Mouse (Mus musculus) forebrain, embryonic 12.5 days (tissue): Measurements from ENCODE around the gene Plpp3. TPM values are rescaled to one million over a fixed set of nuclear protein-coding genes. Genes with fewer than 3 reads are reported as not detected.

ENCODE experiments used
- ATAC-seq: fragments of 200-750 bp; cut with Nextera tagmentation; 2 replicates; pipeline ENCODE4 v1.8.0; 2017; ENCODE audit warnings: moderate TSS enrichment; ENCODE audit not compliant: low FRiP score
- H3K27ac ChIP-seq: fragments of 300-500 bp; sonication (generic); 2 replicates; pipeline ENCODE4 v1.5.1; 2016; ENCODE audit warnings: mild to moderate bottlenecking
- H3K27me3 ChIP-seq: fragments of 300-500 bp; sonication (generic); 2 replicates; pipeline ENCODE4 v1.6.1; 2016; ENCODE audit warnings: mild to moderate bottlenecking
- H3K36me3 ChIP-seq: fragments of 300-500 bp; sonication (generic); replicated peaks from 2 replicates; pipeline ENCODE4 v1.6.1; 2016; ENCODE audit warnings: mild to moderate bottlenecking
- H3K4me1 ChIP-seq: fragments of 300-500 bp; sonication (generic); 2 replicates; pipeline ENCODE4 v1.6.1; 2016
- H3K4me2 ChIP-seq: fragments of 300-500 bp; sonication (generic); 2 replicates; pipeline ENCODE4 v1.6.1; 2016; ENCODE audit warnings: mild to moderate bottlenecking, moderate library complexity
- H3K4me3 ChIP-seq: fragments of 300-500 bp; sonication (generic); replicated peaks from 2 replicates; pipeline ENCODE4 v1.5.1; 2016; ENCODE audit warnings: mild to moderate bottlenecking
- H3K9ac ChIP-seq: fragments of 300-500 bp; sonication (generic); 2 replicates; pipeline ENCODE4 v1.6.1; 2016; ENCODE audit warnings: mild to moderate bottlenecking
- H3K9me3 ChIP-seq: fragments of 300-500 bp; sonication (generic); 2 replicates; pipeline ENCODE4 v1.6.1; 2016
- WGBS: fragments of 180-500 bp; shearing (Covaris S2); methylation state at CpG from one replicate; pipeline ENCODE4 v1.1.7; 2016; 5-methylcytosine and 5-hydroxymethylcytosine counted together
- polyA plus RNA-seq: library from polyadenylated mRNA; unstranded; fragments of >200 nt; fragmentation: Nextera tagmentation; extraction: Ambion mirVana; gene quantifications from 2 replicates; pipeline ENCODE4 v1.2.1, GENCODE M21; 2016

Plpp3 gene
- polyA plus RNA-seq, 1 experiment from 2014 or later: 84.9 TPM

DNA sequence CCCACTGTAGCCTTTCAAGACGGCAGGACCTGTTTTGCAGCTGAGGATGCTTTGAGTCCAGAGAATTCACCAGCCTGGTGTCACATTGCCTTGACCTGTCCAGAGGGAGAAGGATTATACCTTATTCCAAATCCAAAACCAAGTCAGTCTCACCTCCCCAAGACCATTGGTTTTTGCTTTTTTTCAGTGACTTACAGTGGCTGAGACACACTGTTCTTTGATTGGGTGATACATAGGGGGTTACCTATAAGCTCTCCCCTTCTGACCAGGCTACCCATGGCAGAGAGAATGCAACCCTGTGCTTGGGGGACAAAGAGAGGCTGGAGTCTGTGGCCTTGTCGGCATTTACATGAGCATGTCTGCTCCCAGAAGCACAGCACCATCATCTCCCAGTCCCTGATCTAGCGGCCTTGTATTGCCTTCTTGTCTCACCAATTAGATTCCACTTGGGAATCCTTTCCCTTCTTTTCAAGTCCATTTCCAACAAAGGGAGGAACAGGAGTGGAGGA is 24.6 kb downstream of the Plpp3 start:
- Histone ChIP-seq H3K4me2 (peak overlapping the region; percentile 37), H3K4me3 (no peak overlapping the region)
- 9% methylated on average over 3 of the region's 3 CpGs for WGBS

DNA sequence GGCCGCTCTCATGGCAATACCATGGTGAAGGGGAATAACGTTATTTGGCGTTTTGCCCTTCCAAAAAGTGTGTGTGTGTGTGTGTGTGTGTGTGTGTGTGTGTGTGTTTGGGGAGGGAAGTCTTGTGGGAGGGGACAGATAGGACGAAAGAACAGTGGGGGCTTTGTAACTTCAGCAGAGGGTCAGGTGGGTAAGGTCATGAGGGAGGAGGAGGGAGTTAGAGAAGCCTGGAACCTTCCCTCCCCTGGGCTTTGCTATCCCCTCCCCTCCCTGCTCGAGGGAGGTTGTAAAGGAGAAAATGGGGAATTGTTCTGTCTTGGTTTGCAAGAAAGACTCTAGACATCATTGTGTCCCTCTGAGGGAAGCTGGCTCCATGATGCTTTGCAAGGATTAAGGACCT is 25.1 kb downstream of the Plpp3 start:
- peak overlapping the region; percentile 98 for H3K27ac ChIP-seq
- H3K36me3 ChIP-seq: peaks cover 9% of the 10 kb centered on the region
- H3K27me3 ChIP-seq: no peaks in the 10 kb centered on the region
- no peak overlapping the region for H3K4me3 ChIP-seq
- WGBS: 19% methylated on average over 5 of the region's 5 CpGs
- peaks cover 77% of the 10 kb centered on the region for H3K4me1 ChIP-seq
- H3K4me2 ChIP-seq: no peak overlapping the region
- no peak for ATAC-seq
- no peaks in the 10 kb centered on the region for H3K9me3 ChIP-seq
- no peak overlapping the region for H3K9ac ChIP-seq

More for the DNA sequence above, 24.6 kb downstream of the Plpp3 start:
- Histone ChIP-seq H3K4me1 (peaks cover 78% of the 10 kb centered on the region), H3K27ac (peak overlapping the region; percentile 98), H3K36me3 (peaks cover 10% of the 10 kb centered on the region), H3K27me3 (no peaks in the 10 kb centered on the region), H3K9me3 (no peaks in the 10 kb centered on the region), H3K9ac (peak overlapping the region; percentile 8; the same call in 1 of the 2 replicates)
- ATAC-seq: peak; percentile 21

DNA sequence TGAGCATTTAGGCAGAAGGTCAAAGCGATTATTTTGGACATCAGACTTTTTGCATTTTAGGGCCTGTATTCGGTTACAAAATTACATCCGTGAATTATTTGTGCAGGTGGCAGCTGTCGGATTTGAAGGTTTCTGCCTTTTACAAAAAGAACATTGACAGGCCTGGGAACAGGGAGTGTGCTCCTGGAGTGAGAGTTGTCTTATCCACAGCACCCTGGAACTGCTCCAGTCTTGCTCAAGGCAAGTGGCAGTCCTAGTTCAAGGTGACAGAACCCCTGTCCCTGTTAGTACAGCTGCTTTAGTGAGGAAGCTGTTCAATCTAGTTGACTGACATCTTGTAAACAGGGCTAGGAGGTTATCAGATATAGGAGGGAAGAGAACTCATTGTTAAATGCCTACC is 27.3 kb downstream of the Plpp3 start:
- Histone ChIP-seq H3K4me3 (no peak overlapping the region), H3K9me3 (no peaks in the 10 kb centered on the region), H3K27me3 (no peaks in the 10 kb centered on the region), H3K9ac (no peak overlapping the region), H3K4me1 (peaks cover 64% of the 10 kb centered on the region), H3K36me3 (peaks cover 9% of the 10 kb centered on the region), H3K27ac (0 out of 2 replicates have a peak overlapping the region, but pooled peaks have one; percentile 53), H3K4me2 (no peak overlapping the region)
- ATAC-seq: no peak
- 77% methylated on average over 4 of the region's 4 CpGs for WGBS

DNA sequence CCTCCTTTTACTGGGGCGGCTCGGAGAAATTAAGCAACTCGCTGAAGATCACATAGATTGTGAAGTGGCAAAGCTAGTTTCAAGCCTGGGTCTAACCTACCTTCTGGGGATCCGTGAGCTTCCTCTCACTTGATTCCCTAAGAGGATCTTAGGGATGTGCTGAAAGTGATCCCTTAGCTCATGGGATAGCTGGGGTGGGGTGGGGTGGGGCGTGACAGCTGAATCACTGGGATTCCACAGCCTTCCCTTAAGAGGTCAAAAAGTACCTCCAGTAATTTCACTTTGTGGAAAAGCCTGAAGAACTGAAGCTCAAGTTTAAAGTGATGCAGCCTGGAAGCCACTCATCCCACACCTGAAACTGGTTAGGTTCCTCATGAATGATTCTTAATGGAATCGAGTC is 27.8 kb downstream of the Plpp3 start:
- 89% methylated on average over 6 of the region's 6 CpGs for WGBS
- Histone ChIP-seq H3K36me3 (peaks cover 9% of the 10 kb centered on the region), H3K27me3 (no peaks in the 10 kb centered on the region), H3K27ac (0 out of 2 replicates have a peak overlapping the region, but pooled peaks have one; percentile 5), H3K4me2 (no peak overlapping the region), H3K9ac (no peak overlapping the region), H3K4me3 (no peak overlapping the region), H3K4me1 (peaks cover 64% of the 10 kb centered on the region), H3K9me3 (no peaks in the 10 kb centered on the region)
- ATAC-seq: no peak

DNA sequence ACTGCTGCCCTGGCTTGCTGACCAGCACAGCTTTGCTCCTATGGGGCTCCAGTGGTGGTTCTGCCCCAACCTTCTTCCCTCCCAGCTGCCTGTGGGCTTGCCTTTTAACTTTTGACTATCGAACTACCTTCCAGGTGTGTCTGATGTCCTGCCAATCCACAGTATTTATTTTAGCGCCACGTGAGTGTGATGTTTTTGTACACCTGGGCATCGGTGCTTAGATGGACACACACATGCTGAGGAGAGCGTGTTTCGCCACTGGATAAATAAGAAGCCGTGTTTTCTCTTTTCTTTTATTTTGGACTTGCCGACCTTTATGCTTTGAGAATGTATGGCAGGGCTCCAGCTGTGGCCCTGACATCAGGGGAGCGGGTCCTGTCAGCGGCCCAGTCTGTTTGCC is 29.5 kb downstream of the Plpp3 start:
- ATAC-seq: no peak
- Histone ChIP-seq H3K4me2 (no peak overlapping the region), H3K4me3 (no peak overlapping the region), H3K9ac (no peak overlapping the region), H3K4me1 (peaks cover 64% of the 10 kb centered on the region), H3K27ac (no peak overlapping the region), H3K36me3 (peaks cover 9% of the 10 kb centered on the region), H3K9me3 (no peaks in the 10 kb centered on the region), H3K27me3 (no peaks in the 10 kb centered on the region)
- WGBS: 89% methylated on average over 10 of the region's 10 CpGs

DNA sequence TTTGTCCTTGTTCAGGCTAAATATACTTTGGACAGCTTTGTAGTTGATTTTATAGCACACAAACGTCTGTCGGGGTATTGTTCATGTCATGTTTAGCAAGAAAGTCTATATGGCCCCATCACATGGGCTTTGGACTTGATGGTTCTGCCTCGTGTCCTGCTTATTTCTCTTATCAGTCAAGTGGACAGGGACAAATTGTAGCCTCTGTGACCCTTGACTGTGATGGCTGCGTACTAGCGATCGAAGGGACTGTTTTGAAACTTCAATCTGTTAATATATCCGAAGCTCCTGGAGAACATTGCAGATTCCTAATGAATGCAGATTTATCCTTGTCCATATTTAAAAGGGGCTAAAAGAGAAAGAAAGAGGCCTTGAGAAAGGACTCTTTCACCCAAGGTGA is 30.7 kb downstream of the Plpp3 start:
- ATAC-seq: no peak
- Histone ChIP-seq H3K36me3 (peaks cover 9% of the 10 kb centered on the region), H3K27me3 (no peaks in the 10 kb centered on the region), H3K9ac (no peak overlapping the region), H3K9me3 (no peaks in the 10 kb centered on the region), H3K27ac (no peak overlapping the region), H3K4me3 (no peak overlapping the region), H3K4me2 (no peak overlapping the region), H3K4me1 (peaks cover 63% of the 10 kb centered on the region)
- WGBS: 88% methylated on average over 7 of the region's 7 CpGs

DNA sequence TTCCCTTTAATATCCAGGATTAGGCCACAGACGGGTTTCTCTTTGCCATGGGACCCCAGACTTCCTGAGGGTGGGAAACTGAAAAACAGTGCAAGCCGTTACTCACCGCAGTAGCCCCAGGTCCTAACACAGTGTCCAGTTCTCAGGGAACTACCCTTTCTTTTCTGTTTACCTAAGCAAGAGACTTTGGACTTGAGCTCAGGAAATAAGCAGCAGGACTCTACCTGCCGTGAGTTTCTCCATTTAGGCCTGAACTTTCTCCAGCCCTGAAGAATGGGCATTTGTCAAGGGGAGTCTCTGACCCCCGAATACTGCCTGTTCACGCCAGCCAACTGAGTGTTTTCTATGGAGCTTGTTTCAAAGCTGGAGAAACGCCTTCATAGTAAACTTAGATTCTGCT is 31.7 kb downstream of the Plpp3 start:
- Histone ChIP-seq H3K36me3 (0 out of 2 replicates have a peak, but pooled peaks cover 4% of the 10 kb centered on the region), H3K27me3 (no peaks in the 10 kb centered on the region), H3K9me3 (no peaks in the 10 kb centered on the region), H3K4me2 (no peak overlapping the region), H3K27ac (no peak overlapping the region), H3K4me1 (peaks cover 60% of the 10 kb centered on the region), H3K9ac (no peak overlapping the region), H3K4me3 (no peak overlapping the region)
- no peak for ATAC-seq
- WGBS: 76% methylated on average over 7 of the region's 7 CpGs

DNA sequence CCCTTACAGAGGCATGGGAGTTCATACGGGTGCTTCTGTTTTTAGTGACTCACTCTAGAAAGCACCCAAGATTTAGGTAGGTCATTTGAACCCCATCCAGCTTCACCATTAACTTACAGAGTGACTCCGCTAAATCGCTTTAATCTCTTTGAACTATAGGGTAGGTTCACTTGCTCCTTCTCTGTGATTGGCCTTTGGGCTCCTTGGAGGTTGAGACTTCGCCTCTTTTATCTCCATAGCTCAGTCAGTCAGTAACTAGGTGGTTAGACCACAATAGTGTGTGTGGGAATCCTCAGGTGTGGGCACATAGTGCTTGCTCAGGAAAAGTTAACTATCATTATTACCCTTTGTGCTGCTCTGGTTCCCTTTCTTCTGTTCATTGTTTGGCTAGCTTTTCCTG is 33.7 kb downstream of the Plpp3 start:
- H3K36me3 ChIP-seq: peaks cover 13% of the 10 kb centered on the region
- peaks cover 56% of the 10 kb centered on the region for H3K4me1 ChIP-seq
- H3K4me3 ChIP-seq: no peak overlapping the region
- no peak overlapping the region for H3K4me2 ChIP-seq
- WGBS: 75% methylated on average over 4 of the region's 4 CpGs
- 0 out of 2 replicates have a peak overlapping the region, but pooled peaks have one; percentile 6 for H3K27ac ChIP-seq
- no peaks in the 10 kb centered on the region for H3K9me3 ChIP-seq
- no peak for ATAC-seq
- no peaks in the 10 kb centered on the region for H3K27me3 ChIP-seq
- no peak overlapping the region for H3K9ac ChIP-seq

DNA sequence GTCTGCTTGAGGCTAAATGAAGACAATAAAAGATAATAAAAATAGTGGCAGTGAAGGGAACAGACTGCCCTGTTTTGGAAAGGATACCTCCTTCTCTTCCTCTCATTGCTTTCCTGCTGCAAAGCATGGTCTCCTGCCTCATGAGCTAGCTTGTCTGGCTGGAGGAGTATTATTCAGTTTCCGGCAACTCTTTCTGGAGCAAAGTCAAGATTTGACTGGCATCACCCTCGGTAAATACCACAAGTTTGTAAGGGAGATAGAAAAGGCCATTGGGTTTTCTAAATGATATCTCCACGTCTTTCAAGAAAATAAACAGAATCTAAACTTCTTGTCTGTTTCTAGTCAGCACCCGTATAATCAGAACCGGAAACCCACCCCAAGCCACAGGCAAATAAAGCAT is 34.4 kb downstream of the Plpp3 start:
- Histone ChIP-seq H3K27ac (peak overlapping the region; percentile 25; the same call in 1 of the 2 replicates), H3K4me1 (peaks cover 54% of the 10 kb centered on the region), H3K4me3 (no peak overlapping the region), H3K36me3 (peaks cover 19% of the 10 kb centered on the region), H3K27me3 (no peaks in the 10 kb centered on the region), H3K4me2 (no peak overlapping the region), H3K9me3 (no peaks in the 10 kb centered on the region), H3K9ac (no peak overlapping the region)
- no peak for ATAC-seq
- WGBS: 80% methylated on average over 5 of the region's 5 CpGs

DNA sequence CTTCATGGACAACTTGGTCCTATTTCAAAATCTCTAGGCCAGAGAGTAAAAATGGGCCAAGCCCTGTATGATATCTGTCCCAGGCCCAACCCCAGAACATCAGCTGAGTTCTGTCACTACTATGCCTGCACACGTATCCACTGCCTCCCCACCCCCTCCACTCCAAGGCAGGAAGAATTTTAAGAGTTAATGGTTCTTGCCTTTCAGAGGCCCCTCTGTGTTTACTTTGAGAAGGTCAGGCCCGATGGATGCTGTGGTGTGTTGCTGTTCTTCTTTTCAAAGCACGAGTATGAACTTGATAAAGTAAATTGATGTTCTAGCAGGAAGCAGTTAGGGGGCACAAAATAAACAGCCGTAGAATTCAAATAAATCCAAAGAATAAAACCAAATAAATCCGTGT is 35.5 kb downstream of the Plpp3 start:
- H3K9me3 ChIP-seq: no peaks in the 10 kb centered on the region
- H3K27me3 ChIP-seq: no peaks in the 10 kb centered on the region
- peaks cover 51% of the 10 kb centered on the region for H3K4me1 ChIP-seq
- no peak overlapping the region for H3K27ac ChIP-seq
- no peak overlapping the region for H3K4me2 ChIP-seq
- peaks cover 27% of the 10 kb centered on the region for H3K36me3 ChIP-seq
- no peak overlapping the region for H3K9ac ChIP-seq
- no peak overlapping the region for H3K4me3 ChIP-seq
- 48% methylated on average over 5 of the region's 5 CpGs for WGBS
- ATAC-seq: no peak

DNA sequence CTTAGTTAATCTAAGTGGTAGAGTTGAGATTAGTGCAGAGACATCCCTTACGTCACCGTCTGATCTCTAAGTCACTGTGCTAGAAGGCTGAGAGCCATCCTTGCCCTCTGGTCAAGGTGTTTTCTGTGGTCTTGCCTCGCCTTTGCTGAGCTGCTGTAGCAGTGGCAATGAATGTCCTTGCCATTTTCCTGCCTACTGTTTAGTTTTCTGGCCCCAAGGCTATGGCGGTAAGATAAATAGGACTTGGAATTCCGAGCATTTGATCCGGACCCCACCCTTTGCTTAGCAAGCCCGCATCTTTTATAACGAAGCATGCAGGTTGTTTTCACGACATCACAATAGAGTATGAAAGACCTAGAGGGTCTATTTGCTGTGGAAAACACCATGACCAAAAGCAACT is 38.1 kb downstream of the Plpp3 start:
- ATAC-seq: no peak
- no peak overlapping the region for H3K4me2 ChIP-seq
- no peak overlapping the region for H3K4me3 ChIP-seq
- WGBS: 70% methylated on average over 9 of the region's 9 CpGs
- no peaks in the 10 kb centered on the region for H3K9me3 ChIP-seq
- 0 out of 2 replicates have a peak overlapping the region, but pooled peaks have one; percentile 1 for H3K27ac ChIP-seq
- peaks cover 41% of the 10 kb centered on the region for H3K4me1 ChIP-seq
- no peak overlapping the region for H3K9ac ChIP-seq
- no peaks in the 10 kb centered on the region for H3K27me3 ChIP-seq
- peaks cover 45% of the 10 kb centered on the region for H3K36me3 ChIP-seq

DNA sequence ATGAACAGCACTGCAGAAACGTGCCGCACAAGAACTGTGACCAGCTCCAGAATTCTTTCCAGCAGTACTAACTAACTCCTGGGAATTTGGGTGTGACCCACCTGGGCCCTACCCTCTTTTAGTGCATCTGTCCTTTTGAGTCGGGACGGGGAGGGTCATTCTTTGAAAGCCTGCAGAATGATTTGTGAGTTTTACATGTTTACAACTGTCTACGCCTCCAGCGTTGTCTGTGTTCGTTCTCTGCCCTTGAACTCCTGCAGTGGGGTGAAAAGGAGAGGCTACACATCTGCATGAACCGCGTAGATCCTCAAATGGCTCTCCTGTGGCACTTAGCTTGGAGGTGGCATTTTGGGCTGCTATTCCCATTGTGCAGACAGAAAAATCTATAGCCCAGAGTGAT is 39.0 kb downstream of the Plpp3 start:
- no peak overlapping the region for H3K4me3 ChIP-seq
- H3K36me3 ChIP-seq: peaks cover 45% of the 10 kb centered on the region
- no peak overlapping the region for H3K9ac ChIP-seq
- ATAC-seq: no peak
- no peaks in the 10 kb centered on the region for H3K27me3 ChIP-seq
- H3K9me3 ChIP-seq: no peaks in the 10 kb centered on the region
- H3K4me1 ChIP-seq: peaks cover 41% of the 10 kb centered on the region
- H3K4me2 ChIP-seq: no peak overlapping the region
- WGBS: 83% methylated on average over 9 of the region's 9 CpGs
- H3K27ac ChIP-seq: peak overlapping the region; percentile 43; the same call in 1 of the 2 replicates

DNA sequence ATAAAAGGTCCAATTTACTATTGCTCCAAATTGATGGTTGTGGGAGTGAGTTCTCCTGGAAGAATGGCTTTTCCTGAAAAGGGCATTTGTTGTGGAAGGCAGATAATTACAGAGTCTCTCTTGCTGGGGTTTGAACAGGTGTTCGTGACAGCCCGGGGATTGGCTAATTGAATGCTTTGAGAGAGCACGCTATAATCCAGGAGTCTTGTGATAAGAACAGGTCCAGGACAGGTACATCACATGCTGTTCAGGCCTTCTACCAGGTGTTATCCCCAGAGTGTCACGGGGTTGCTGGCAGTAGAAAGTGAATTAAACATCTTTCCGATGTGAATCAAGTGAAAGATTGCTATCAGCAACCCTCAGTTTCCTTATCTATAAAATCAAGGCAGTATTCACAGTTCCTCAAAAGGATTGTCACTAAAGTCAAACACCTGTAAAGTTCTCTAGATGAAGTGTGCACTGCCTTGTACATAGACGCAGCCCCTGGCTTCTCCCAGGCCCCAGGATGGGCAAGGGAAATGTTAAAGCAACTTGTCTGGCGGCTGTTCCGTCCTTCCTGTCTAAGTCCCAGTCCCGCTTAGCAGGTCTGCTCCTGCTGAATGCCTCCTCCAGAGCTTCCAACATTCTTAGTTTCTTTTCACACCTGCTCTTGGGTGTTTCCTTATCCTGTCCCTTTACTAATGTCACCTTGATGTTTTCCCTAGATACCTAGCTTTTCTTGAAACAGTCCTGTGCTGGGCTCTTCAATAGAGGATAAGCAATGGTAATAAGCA is 40.0 kb downstream of the Plpp3 start:
- ATAC-seq: no peak
- Histone ChIP-seq H3K4me3 (no peak overlapping the region), H3K4me2 (no peak overlapping the region), H3K9me3 (no peaks in the 10 kb centered on the region), H3K27me3 (no peaks in the 10 kb centered on the region), H3K36me3 (peaks cover 45% of the 10 kb centered on the region), H3K9ac (no peak overlapping the region), H3K4me1 (peaks cover 37% of the 10 kb centered on the region), H3K27ac (no peak overlapping the region)
- 70% methylated on average over 9 of the region's 9 CpGs for WGBS
